Mouse (Mus musculus) right cerebral cortex, postnatal 4 days (tissue): Measurements from ENCODE around the gene Art3.
A peak's percentile ranks its signal among the peaks of the same experiment; 100 is the strongest.

Experiments
- DNase-seq: peaks from one replicate; pipeline ENCODE4 v3.0.0-alpha.2; 2022

Gene Art3

DNA sequence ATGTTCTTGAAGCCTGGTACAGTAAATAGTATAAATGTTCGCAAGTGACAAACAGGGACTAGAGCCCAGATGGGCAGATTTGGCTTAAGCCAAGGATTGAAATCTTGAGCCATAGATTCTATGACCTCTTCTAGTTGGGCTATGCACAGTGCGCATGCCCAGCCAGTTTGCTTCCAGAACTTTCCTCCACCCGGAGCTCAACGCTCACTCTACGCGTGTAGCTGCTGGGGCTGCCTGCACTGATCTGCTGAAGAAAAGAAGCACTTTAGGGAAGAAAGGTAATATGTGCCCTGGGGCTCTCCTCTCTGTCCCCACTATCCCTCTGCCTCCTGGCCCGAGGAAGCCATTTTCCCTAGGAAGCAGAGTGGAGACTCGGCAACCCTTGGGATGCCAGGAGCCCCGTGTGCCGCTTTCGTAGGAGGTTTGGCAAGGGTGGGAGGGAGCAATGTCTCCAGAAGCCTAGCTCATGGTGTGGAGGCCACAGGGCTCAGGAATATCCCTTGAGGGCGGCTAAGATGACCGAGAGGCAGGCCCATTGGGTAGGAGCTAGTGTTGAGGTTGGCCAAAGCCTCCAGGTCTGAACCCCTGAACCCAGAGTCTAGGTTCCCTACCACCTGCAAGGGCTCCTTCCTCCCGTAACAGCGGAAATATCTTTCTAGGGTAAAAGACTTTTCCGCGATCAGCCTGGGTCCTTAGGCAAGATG lies at the start of gene Art3:
Art3 (plus strand) TSS at position 193 of the 704 bp plus-strand sequence.
- DNase-seq, result no peak

DNA sequence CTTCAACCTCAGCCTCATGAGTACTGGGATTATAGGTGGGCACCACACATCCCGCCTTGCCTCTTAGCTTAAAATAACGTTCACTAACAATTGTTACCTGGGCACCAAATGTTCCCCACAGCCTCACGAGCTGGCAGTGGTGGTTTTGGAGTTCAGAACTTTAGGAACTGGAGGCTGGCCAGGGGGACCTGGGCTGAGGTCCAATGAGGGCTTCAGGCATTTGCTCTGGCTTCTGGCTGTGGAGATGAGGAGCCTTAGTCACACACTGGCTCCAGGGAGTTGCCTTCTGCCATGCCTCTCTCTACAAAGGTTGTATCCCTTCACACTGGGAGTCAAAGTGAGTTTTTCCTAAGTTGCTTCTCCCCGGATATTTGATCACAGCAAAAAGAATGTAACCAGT lies 49.1 kb upstream of the Art3 start:
- DNase-seq, result peak; percentile 34

DNA sequence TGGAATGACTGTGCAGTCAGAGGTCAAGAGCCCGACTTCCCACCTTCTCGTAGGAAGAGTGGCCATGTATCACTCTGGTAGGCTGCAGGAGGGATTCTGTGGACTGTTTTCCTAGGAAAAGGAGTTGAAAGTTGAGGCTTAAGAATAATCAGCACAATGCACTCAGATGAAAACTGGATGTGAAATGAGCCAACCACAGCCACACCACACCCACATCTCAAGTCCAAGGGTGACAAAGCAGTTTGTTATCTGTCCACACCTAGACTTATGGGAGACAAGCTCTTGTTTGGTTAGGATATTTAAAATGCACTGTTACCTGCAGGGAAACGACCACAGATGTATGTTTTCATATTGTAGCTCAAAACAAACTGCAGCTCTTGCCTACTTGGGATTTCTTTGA lies 48.5 kb upstream of the Art3 start:
- no peak for DNase-seq

DNA sequence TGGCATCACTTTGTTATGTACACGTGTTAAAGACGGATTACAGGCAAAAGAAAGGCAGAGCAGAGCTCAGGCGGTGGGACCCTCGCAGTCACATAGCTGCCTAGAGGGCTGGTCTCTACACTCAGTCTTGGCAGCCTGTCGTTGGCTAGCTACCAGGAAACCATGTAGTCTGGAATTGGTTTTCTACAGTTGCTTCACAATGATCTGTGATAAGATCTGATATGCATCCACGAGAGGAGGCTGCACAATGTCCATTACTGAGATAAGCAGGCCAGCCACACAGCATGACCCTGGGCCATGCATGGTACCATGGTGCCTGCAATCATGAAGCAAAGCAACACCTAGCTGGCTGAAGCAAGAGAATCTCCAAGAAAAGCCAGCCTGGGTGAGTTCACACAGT lies 43.8 kb upstream of the Art3 start:
- no peak for DNase-seq

GRCm38 (mm10) chr5:92291652-92292414 lies 39.8 kb upstream of the Art3 start:
- DNase-seq, result no peak

GRCm38 (mm10) chr5:92294525-92294924 lies 37.1 kb upstream of the Art3 start:
- DNase-seq, result no peak

DNA sequence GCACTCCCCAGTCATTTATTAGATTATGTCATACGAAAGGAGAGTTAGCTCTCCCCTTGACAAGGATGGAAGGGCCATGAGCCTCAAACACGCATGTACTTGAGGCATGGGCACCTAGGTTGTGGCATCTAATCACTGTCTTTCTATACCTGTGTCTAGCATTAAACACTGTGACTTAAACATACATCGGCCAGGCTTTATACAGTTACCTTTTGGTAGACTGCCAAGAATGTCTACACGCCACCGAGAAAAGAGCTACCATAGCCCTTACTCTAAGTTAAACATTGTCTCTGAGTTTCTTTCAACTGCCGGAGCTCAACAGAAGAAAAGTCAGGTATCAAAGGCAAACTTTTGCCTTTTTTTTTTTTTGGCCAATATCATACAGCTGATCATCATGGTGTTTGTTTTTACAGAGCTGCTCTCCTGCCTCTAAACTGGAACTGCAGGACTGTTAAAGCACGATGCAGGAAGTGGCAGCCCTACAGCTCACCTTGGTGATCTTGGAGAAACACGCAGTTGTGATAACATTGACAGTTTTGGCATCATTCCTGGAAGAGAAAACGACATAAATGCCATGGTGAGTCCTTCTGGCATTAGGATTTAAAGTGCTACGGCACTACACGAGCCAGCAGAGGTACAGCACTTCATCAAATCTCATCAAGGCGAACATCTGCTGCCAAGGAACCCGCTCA lies 29.3 kb upstream of the Art3 start:
- no peak for DNase-seq

DNA sequence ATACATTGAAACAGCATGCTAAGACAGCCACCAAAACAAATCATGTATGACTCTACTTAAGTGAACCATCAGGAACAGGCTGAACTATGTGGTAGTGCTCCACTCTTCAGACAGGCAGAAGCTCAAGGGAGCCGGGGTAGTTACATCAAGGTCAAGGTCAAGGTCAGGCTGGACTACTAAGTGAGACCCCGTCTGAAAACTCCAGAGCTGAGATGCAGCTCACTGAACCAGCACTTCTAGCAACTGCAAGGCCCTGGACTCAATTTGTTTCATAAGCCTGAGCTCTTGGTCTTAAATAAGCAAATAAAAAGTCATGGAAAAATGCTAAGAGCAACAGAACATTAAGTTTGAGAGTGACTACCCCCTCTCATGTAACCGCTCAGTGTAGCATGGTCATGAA lies 27.3 kb upstream of the Art3 start:
- no peak for DNase-seq

DNA sequence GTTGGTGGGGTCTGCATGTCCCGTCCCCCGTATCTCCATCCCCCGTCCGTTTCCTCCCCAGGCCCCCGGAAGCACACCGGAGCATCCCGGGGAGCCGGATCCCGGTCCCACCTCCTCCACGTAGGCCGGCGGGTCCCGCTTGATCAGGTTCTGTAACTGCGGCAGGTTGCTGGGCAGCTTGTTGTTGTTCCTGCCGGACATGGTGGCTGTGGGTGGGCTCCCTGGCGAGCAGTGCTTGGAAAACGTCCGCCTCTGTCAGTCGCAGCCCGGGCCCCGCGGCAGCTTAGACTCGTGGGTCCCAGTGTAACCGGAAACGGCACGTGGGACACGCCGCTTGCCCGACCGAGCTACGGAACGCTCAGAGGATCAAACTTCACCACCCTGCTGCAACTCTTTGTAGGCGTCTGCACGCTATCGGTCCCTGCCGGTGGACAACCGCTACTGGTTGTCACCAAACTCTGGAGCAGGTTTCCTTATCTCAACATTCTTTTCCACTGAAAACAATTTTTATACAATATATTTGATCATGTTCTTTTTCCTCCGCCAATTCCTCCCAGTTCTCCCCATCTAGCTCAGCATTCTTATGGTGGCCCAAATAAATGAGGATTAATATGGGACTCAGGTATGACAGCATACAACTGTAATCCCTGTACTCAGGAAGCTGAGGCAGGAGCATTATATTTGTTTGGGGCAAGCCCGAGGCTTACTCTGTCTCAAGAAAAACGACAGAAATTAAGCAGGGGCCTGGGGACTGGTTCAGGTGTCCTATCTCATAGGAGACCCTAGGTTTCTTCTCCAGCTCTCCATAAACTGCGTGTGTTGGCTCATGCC lies 21.7 kb upstream of the Art3 start, which contains the start of gene Sdad1:
Sdad1 (minus strand) TSS at position 799 of the 831 bp plus-strand sequence.
- DNase-seq, result peak; percentile 90

DNA sequence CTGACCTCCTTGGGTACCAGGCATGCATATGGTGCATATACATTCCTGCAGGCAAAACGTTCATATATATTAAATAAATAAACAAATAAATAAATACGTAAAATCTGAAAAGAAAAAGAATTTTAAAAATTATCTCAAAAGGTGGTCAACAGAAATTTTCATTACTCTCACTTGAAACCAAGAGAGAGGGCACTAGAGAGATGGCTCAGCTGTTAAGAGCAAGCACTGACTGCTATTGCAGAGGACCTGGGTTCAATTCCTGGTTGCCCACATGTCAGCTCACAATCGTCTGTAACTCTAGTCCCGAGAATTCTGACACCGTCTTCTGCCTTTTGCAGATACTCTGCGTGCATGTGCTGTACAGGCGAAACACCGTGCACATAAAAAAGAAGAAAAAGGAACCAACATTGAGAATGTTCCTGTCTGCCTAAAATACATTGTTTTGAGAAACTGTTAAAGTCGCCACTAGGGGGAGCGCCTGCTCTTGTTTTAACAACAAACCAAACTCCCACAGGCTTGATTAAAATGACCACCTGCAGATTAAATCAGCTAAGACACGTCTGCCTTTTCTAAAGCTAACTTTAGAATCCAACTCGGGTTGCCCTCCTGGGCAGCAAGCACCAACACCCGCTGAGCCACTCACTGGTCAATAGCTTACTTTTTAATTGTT lies 19.4 kb upstream of the Art3 start:
- peak; percentile 98 for DNase-seq

DNA sequence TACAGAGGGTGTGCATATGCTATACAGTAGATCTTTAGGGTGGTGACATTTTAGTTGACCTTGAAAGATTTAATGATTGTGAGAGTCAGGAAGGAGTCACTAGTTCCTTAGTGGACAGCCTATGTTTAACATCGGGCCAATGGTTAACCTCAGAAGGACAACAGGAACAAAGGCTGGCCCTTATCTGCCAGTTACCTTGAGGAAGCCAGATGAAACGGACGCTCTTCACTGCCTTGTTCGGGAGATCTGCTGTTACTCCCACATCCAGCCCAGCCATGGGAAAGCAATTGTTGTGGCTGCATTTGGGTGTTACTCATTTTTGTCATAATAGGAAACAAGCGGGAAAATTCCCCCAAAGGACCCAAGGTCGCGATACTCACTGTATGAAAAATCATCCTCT lies 17.9 kb upstream of the Art3 start:
- DNase-seq, result no peak

DNA sequence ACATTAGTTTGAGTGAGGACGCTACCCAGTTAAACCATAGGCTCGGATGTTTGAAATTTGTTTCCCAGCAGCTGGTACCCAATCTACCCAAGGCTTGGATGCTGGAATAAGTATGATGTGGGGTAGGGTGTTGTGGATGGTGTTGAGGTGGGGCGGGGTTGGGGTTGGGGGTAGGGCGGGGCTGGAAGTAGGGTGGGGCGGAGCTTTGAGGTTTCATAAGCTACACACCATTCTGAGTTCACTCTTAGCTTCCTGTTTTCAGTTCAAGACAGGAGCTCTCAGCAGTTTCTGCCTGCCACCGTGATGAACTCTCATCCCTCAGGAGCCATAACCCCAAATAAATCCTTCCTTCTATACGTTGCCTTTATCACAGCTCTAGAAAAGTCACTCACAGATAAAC lies 13.5 kb upstream of the Art3 start:
- DNase-seq, result no peak

GRCm38 (mm10) chr5:92318596-92318995 lies 13.0 kb upstream of the Art3 start:
- DNase-seq, result no peak

DNA sequence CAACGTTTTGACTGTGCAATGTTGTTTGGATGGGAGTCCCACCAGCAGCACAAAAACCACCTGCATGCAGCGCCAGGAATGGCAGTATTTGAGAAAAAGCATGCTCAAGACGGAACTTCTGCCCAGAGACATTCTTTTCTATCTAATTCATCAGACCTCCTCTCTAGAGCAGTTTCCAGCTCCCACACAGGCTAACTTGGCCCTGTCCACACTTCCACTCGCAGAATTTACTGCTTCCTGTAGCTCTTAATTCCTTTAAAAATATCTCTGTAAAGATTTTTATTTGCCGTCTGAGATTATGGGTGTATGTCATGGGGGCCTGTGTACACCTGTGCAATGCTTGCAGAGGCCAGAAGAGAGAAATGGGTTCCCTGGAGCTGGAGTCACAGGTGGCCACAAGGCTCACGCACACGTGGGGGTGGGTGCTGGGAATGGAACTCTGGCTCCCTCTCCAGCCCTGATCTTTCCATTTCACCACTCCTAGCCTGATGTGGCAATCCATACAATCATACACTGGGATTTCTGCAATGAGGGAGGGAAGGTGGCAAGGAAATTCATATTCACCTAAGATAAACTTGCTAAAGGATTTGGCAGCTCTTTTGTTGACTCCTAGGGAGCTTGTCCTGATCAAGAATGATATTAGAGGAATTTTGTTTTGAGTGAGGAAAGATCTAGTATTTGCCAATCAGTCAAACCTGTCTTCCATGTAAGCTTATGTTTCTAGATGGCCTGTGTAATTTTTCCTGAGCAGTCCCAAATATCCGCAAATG lies 9.8 kb upstream of the Art3 start:
- no peak for DNase-seq

GRCm38 (mm10) chr5:92322612-92323011 lies 9.0 kb upstream of the Art3 start:
- DNase-seq, result no peak

GRCm38 (mm10) chr5:92323264-92323663 lies 8.4 kb upstream of the Art3 start:
- DNase-seq, result no peak

DNA sequence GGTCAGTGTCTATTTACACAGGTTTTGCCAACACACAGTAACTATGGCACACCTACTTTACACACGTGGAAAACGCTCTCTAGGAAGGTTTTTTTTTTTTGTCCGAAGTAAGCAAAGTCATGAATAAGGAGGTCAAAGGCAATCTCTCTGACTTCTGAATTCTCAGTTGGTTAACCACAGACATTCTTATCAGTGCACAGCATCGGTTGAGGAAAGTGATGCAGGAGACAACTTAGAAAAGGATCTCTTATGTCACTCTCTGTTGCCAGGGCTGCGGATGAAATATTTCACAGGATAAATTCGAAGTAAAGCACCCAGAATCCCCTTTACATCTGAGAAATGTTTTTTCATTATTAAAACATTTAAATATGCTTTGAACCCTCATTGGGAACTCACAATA lies 4.3 kb upstream of the Art3 start:
- DNase-seq, result no peak

DNA sequence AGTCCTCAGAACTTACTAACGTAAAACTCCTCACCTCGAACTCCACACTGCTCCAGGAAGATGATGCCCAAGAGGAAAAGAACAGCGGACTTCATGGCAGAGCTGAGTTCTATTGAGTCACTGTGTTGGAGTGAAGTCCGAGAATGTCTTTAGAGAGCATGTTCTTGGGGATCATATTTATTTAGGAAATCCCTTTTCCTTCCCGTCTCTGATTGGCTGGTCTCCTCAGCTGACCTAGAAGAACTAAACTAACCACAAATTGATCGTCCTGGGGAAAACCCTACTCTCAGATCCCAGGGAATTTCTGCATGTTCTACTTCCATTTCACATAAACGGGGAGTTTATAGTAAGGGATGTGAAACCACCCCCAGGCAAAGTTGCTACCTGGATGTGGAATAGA lies 3.7 kb upstream of the Art3 start, which contains the start of gene Cxcl9:
Cxcl9 (minus strand) TSS at position 151 of the 400 bp plus-strand sequence.
- DNase-seq, result no peak

DNA sequence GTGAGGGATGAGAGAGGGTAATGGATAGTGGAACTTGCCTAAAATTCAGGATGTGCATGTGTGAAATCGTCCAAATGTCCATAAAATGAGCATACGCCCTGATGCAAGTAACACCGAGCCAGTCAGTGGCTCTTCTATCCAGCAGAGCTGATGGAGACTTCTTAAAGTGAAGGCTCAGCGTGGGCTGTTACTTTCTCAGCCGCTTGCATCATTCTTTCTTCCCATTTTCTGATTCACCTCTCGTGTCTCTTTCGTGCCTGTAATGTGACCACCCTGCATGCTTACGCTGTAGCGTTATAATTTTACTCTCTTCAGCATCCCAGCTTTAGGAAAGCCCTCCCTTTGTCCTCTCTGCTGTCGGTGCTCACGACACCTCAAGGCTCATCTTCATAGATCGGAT lies 505 bp upstream of the Art3 start:
- no peak for DNase-seq

GRCm38 (mm10) chr5:92332359-92332840 lies 773 bp downstream of the Art3 start:
- no peak for DNase-seq

GRCm38 (mm10) chr5:92336743-92337142 lies 5.1 kb downstream of the Art3 start:
- no peak for DNase-seq
